Mouse (Mus musculus): ENCODE results near the gene Lexm. TPM values are rescaled to one million over a fixed set of nuclear protein-coding genes. Genes with fewer than 3 reads are reported as not detected.
A peak's percentile ranks its signal among the peaks of the same experiment; 100 is the strongest.

The Lexm gene
- not detected in 2 replicates for polyA plus RNA-seq (2015; fragmentation: Nextera tagmentation; extraction: Ambion mirVana)

DNA sequence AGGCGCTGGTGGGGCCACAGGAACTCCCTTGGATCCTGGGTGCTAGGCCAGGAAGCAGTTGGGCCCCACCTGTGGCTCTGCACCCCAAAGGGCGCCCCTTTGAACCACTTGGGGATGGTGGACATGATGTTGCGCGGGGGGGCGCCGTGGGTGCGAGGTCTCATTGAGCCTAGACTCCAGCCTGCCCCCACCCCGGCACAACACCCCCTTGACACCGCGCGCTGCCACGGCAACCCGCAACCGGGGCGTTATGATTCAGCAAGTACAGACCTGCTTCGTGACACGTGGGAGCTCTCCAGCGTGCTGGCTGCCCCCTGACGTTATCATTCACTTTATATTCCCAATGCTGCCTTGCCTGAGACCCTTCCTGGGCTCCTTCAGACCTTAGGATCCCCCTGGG is at the start of gene Lexm:
Lexm (minus strand) TSS at position 186 of the 400 bp plus-strand sequence.
- Histone ChIP-seq H3K27ac (no peak within 1 kb of the TSS), H3K27me3 (replicated peaks) (peaks cover 3% of the 10 kb centered on the region), H3K4me3 (replicated peaks) (peak within 1 kb of the TSS; percentile 20), H3K9ac (no peak within 1 kb of the TSS), H3K4me2 (replicated peaks) (peak within 1 kb of the TSS; percentile 66), H3K9me3 (no peaks in the 10 kb centered on the region), H3K4me1 (replicated peaks) (peaks cover 9% of the 10 kb centered on the region), H3K36me3 (no peaks in the 10 kb centered on the region)
- 1% methylated on average over 19 of the region's 19 CpGs for WGBS
- no peak for ATAC-seq

DNA sequence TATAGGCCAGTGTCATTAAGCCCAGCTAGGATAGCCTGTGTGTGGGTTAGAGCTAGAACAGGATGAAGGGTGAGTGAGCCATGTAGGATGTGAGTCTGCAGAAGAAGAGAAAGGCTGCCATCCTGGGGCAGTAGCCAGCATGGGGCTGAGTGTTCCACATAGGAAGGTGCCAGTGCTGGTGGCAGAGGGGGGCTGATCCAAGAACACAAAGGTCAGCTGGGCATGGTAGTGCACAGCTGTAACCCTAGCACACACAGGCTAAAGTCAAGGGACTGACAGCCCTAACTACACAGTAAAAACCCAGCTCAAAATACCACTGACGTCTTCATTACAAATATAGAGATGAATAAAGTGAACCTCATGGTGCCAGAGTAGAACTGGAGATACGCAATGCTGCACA is 49.5 kb upstream of the Lexm start:
- H3K36me3 ChIP-seq, result peaks cover 79% of the 10 kb centered on the region
- WGBS, result 91% methylated on average over 2 of the region's 2 CpGs

DNA sequence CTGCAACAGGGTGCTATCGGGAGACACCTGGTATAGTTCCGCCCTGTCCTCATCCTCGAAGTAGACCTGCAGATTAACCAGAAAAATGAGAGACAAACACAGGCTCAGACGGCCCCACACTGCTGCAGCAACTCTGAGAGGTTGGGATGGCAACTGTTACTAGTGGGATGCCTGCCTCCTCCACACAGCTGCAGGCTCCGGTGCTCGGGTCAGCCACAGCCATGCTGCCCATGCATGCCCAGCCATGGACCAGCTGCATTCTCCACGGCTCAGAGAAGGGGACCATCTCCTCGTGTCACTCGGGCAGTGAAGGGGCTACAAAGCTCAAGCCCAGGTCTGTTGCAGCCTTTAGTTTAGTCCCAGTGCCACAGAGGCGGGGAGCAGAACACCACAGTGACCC is 48.6 kb upstream of the Lexm start:
- peaks cover 78% of the 10 kb centered on the region for H3K36me3 ChIP-seq
- H3K4me2 ChIP-seq (replicated peaks), result no peak overlapping the region
- no peak for ATAC-seq
- no peak overlapping the region for H3K4me3 ChIP-seq (replicated peaks)
- H3K4me1 ChIP-seq (replicated peaks), result no peaks in the 10 kb centered on the region
- no peaks in the 10 kb centered on the region for H3K27me3 ChIP-seq (replicated peaks)
- no peak overlapping the region for H3K9ac ChIP-seq
- no peak overlapping the region for H3K27ac ChIP-seq
- no peaks in the 10 kb centered on the region for H3K9me3 ChIP-seq
- WGBS, result 90% methylated on average over 10 of the region's 10 CpGs

More for the DNA sequence above, 49.5 kb upstream of the Lexm start:
- no peaks in the 10 kb centered on the region for H3K9me3 ChIP-seq
- no peaks in the 10 kb centered on the region for H3K4me1 ChIP-seq (replicated peaks)
- no peak for ATAC-seq
- H3K9ac ChIP-seq, result no peak overlapping the region
- no peaks in the 10 kb centered on the region for H3K27me3 ChIP-seq (replicated peaks)
- no peak overlapping the region for H3K4me3 ChIP-seq (replicated peaks)
- H3K27ac ChIP-seq, result no peak overlapping the region
- H3K4me2 ChIP-seq (replicated peaks), result no peak overlapping the region

DNA sequence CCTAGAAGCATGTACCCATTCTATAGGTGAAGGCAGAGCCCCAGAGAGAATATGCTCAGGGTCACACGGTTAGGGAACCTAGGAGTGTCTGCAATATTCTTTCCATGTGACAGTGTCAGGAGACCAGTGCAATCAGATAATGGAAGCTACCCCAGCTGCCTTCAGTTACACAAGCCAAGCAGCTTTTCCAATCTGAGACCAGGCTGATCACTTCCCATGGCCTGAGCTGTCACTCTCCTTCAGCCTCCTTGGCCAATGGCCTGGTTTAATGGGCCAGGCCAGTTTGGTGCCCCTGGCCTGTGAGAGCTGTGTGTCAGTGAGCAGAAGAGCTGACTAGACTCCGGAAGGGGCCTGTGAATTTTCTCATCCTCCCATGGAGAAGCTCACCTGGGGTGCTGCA is 48.2 kb upstream of the Lexm start:
- no peak overlapping the region for H3K4me3 ChIP-seq (replicated peaks)
- H3K9ac ChIP-seq, result no peak overlapping the region
- no peak overlapping the region for H3K27ac ChIP-seq
- H3K9me3 ChIP-seq, result no peaks in the 10 kb centered on the region
- no peak for ATAC-seq
- 92% methylated on average over 2 of the region's 2 CpGs for WGBS
- H3K4me2 ChIP-seq (replicated peaks), result no peak overlapping the region
- no peaks in the 10 kb centered on the region for H3K4me1 ChIP-seq (replicated peaks)
- H3K27me3 ChIP-seq (replicated peaks), result no peaks in the 10 kb centered on the region
- H3K36me3 ChIP-seq, result peaks cover 77% of the 10 kb centered on the region

DNA sequence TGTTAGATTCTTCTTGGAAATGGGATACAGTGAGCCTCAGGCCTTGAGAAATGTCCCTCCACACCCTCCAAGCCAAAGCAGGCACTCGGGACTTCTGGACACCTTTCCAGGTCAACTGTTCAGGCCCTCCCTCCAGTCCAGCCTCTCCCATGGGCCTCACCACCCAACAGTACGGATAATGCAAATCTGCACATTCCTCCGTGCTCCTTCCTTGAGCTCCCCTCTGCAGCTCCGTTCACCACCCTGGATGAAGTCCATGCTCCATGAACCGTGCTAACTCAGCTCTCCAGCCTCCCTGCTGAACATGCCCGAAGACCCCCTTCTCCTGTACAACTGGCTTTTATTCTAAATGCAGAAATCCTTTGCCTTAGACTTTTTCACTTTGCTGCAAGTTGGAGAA is 47.7 kb upstream of the Lexm start:
- no peaks in the 10 kb centered on the region for H3K4me1 ChIP-seq (replicated peaks)
- H3K9me3 ChIP-seq, result no peaks in the 10 kb centered on the region
- no peak for ATAC-seq
- H3K27me3 ChIP-seq (replicated peaks), result no peaks in the 10 kb centered on the region
- no peak overlapping the region for H3K9ac ChIP-seq
- WGBS, result 92% methylated on average over 6 of the region's 6 CpGs
- H3K36me3 ChIP-seq, result peaks cover 76% of the 10 kb centered on the region
- H3K4me3 ChIP-seq (replicated peaks), result no peak overlapping the region
- no peak overlapping the region for H3K27ac ChIP-seq
- no peak overlapping the region for H3K4me2 ChIP-seq (replicated peaks)

DNA sequence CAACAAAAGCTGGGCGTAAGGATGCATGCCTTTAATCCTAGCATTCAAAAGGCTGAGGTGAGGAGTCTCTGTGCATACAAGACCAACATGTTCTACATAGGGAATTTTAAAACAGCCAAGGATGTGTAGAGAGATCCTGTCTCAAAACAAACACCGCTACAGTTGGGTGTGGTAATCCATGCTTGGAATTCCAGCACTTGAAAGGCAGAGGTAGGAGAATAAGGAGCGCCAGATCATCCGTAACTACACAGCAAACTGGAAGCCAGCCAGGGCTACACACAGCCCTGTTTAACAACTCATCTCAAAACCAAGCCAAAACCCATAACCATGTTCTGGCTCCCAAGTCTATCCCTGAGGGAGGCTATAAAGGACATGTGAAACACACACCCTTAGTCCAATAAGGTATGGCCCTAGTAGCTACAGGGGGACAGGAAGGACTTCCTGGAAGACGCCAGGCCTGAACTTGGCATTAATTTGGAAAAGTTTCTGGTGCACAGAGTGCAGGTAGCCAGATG is 47.0 kb upstream of the Lexm start:
- Histone ChIP-seq H3K4me1 (replicated peaks) (no peaks in the 10 kb centered on the region), H3K27ac (no peak overlapping the region), H3K36me3 (peaks cover 75% of the 10 kb centered on the region), H3K9me3 (no peaks in the 10 kb centered on the region), H3K27me3 (replicated peaks) (no peaks in the 10 kb centered on the region), H3K9ac (no peak overlapping the region), H3K4me3 (replicated peaks) (no peak overlapping the region), H3K4me2 (replicated peaks) (no peak overlapping the region)
- ATAC-seq, result no peak
- WGBS, result 91% methylated on average over 5 of the region's 5 CpGs

DNA sequence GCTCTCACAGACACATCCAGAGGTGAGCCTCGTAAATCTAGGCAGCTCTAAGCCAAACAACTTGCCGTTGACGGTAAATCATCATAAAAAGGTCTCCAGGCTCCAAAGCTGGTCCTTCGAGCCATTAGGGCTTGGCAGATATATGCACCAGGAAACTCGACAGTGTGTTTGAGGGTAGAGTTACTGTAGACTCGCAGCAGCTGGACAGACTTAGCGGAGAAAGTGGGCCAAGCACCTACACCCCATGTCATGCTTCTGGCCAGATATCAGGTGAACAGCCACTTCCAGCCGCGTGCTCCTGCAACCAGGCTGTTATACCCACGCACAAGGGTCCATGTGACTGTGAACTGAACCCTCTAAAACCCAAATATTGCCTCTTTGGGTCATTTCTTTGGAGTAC is 38.6 kb upstream of the Lexm start:
- Histone ChIP-seq H3K27ac (no peak overlapping the region), H3K4me1 (replicated peaks) (peaks cover 7% of the 10 kb centered on the region), H3K4me2 (replicated peaks) (no peak overlapping the region), H3K4me3 (replicated peaks) (no peak overlapping the region), H3K9me3 (no peaks in the 10 kb centered on the region), H3K9ac (no peak overlapping the region), H3K36me3 (peaks cover 31% of the 10 kb centered on the region), H3K27me3 (replicated peaks) (no peaks in the 10 kb centered on the region)
- no peak for ATAC-seq
- 79% methylated on average over 10 of the region's 10 CpGs for WGBS

DNA sequence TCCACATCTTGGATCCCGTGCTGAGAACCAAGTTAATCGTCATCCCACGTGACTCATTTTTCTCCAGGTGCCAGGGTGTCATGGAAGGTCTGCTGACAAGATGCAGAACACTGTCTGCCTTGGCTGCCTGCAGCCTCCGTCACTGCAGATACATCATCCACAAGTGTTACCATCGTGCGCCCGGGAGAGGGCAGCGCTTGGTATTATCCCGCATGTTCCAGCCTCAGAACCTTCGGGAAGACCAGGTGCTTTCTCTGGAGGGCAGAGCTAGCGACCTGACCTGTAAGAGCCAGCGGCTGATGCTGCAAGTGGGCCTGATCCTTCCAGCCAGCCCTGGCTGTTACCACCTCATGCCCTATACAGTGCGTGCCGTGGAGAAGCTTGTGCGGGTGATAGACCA is 36.0 kb upstream of the Lexm start:
- no peak overlapping the region for H3K4me2 ChIP-seq (replicated peaks)
- H3K36me3 ChIP-seq, result peaks cover 15% of the 10 kb centered on the region; the same call in 1 of the 2 replicates
- H3K9me3 ChIP-seq, result no peaks in the 10 kb centered on the region
- no peak for ATAC-seq
- H3K4me3 ChIP-seq (replicated peaks), result no peak overlapping the region
- WGBS, result 84% methylated on average over 15 of the region's 15 CpGs
- no peaks in the 10 kb centered on the region for H3K27me3 ChIP-seq (replicated peaks)
- H3K4me1 ChIP-seq (replicated peaks), result peaks cover 7% of the 10 kb centered on the region
- H3K9ac ChIP-seq, result no peak overlapping the region
- no peak overlapping the region for H3K27ac ChIP-seq

DNA sequence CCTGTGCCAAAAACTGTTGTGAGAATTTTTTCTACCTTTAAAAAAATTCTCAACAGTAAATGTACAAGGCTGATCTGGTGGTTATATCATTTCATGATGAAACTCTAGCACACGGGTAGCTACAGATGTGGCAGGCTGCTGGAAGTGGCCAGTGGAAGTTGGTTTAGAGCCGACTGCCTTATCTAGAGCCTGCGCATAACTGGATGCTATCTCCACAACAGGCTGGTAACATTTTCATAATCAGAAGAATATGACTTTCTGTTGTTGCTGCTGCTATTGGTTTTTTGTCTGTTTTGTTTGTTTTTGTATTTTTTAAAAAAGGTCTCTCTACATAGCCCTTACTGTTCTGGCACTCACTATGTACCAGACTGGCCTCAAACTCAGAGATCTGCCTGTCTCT is 35.5 kb upstream of the Lexm start:
- Histone ChIP-seq H3K4me3 (replicated peaks) (no peak overlapping the region), H3K27me3 (replicated peaks) (no peaks in the 10 kb centered on the region), H3K4me1 (replicated peaks) (peaks cover 7% of the 10 kb centered on the region), H3K9ac (no peak overlapping the region), H3K4me2 (replicated peaks) (no peak overlapping the region), H3K27ac (no peak overlapping the region), H3K9me3 (no peaks in the 10 kb centered on the region), H3K36me3 (peaks cover 13% of the 10 kb centered on the region; the same call in 1 of the 2 replicates)
- ATAC-seq, result no peak
- WGBS, result 94% methylated on average over 3 of the region's 3 CpGs

DNA sequence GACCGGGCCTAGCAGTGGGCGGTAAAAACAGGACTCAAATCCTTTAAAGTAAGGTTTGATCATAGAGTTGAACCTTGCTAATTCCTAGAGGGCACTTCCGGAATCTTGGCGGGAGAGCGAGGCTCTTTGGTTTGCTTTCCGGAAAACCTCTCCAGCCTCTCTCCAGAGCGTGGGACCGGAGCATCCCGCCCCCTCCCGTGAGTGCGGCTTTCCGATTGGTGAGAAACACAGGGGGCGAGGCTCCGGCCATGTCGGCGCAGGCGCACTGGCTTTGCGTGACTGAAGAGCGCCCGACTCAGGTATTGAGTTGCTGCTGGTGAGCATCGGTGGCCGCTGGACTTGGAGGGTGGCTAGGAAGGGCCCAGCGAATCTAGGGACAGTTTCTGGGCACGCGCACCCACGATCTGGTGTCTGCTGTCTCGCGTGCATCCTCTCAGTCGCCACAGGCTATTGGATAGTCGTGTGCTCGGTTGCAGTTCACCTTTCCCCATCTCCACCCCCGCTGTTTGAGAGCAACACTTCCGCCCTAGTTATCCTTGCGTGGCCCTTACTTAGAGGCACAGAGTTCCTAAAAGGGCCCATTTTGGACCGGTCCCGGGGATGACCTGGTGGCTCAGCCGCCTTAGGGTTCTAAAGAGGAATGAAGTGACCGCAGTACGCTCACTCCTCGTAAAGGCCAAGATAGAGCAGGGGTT is 33.9 kb upstream of the Lexm start, which contains the start of gene Pars2:
Pars2 (plus strand) TSS at position 237 of the 695 bp plus-strand sequence.
- no peaks in the 10 kb centered on the region for H3K27me3 ChIP-seq (replicated peaks)
- H3K4me2 ChIP-seq (replicated peaks), result peak within 1 kb of the TSS; percentile 89
- peak; percentile 99 for ATAC-seq
- peaks cover 7% of the 10 kb centered on the region for H3K4me1 ChIP-seq (replicated peaks)
- H3K36me3 ChIP-seq, result peaks cover 13% of the 10 kb centered on the region; the same call in 1 of the 2 replicates
- WGBS, result 4% methylated on average over 40 of the region's 40 CpGs
- peak within 1 kb of the TSS; percentile 71 for H3K4me3 ChIP-seq (replicated peaks)
- no peaks in the 10 kb centered on the region for H3K9me3 ChIP-seq
- peak within 1 kb of the TSS; percentile 73 for H3K9ac ChIP-seq
- peak within 1 kb of the TSS; percentile 60 for H3K27ac ChIP-seq

DNA sequence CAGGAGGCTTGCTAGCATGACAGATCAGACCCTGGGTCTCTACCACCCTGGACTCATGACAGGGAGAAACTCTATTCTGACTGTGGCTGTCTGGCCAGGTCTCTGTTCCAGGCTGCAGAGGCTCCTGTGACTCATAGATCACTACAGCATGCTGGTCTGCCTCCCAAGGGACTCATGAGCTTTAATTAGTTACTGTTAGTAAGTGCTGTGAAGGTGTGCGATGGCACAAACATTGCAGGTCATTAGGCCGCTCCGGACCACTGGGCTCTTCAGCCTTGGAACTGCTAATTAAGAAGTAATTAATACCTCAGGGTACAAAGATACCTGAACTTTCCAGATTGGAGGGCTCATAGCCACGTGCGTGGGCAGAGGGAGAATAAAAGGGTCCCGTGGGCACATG is 30.1 kb upstream of the Lexm start:
- Histone ChIP-seq H3K27me3 (replicated peaks) (no peaks in the 10 kb centered on the region), H3K4me3 (replicated peaks) (no peak overlapping the region), H3K9ac (no peak overlapping the region), H3K4me2 (replicated peaks) (no peak overlapping the region), H3K4me1 (replicated peaks) (peaks cover 27% of the 10 kb centered on the region), H3K27ac (no peak overlapping the region), H3K36me3 (no peaks in the 10 kb centered on the region), H3K9me3 (no peaks in the 10 kb centered on the region)
- ATAC-seq, result no peak
- 87% methylated on average over 6 of the region's 6 CpGs for WGBS

DNA sequence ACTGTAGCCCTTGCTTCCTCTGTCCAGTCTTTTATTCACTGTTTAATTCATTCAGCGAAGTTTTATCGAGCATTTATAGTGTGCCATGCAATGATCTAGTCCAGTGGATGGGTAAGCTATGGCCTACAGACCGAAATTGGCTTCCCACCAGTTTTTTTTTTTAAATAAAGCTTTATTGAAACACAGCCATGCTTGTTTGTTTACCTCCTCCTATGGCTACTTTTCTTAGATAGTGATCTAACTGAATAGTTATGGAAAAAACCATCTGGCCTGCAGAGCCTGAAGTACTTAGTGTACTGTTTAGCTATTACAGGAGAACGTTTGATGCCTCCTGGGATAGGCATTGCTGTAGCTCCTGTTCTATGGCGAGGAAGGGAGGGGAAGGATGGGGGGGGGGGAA is 28.8 kb upstream of the Lexm start:
- Histone ChIP-seq H3K27me3 (replicated peaks) (no peaks in the 10 kb centered on the region), H3K27ac (no peak overlapping the region), H3K4me3 (replicated peaks) (no peak overlapping the region), H3K4me1 (replicated peaks) (peaks cover 20% of the 10 kb centered on the region), H3K36me3 (no peaks in the 10 kb centered on the region), H3K4me2 (replicated peaks) (no peak overlapping the region), H3K9me3 (no peaks in the 10 kb centered on the region), H3K9ac (no peak overlapping the region)
- WGBS, result 77% methylated on average over 5 of the region's 5 CpGs
- ATAC-seq, result no peak

DNA sequence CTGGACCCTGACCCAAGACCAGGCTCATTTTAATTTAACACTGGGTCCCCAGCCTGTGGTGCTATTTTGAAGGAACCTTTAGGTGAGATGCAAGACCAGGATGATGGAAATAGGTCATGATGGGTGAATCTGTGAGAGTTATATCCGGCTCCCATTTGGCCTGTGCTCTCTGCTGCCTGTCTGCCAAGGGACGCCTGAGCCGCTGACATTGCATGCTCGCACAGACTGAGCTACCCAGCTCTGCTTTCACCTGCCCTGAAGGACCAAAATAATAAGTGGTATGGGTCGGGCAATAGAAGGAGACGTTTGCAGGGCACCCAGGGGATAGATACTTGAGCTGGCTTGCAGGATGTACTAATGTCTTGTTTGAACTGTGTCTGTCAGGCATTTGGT is 27.2 kb upstream of the Lexm start:
- Histone ChIP-seq H3K4me1 (replicated peaks) (peaks cover 20% of the 10 kb centered on the region), H3K4me3 (replicated peaks) (no peak overlapping the region), H3K27me3 (replicated peaks) (no peaks in the 10 kb centered on the region), H3K27ac (peak overlapping the region; percentile 71), H3K9ac (0 out of 2 replicates have a peak overlapping the region, but pooled peaks have one; percentile 13), H3K4me2 (replicated peaks) (no peak overlapping the region), H3K9me3 (no peaks in the 10 kb centered on the region), H3K36me3 (no peaks in the 10 kb centered on the region)
- 58% methylated on average over 6 of the region's 6 CpGs for WGBS
- ATAC-seq, result no peak

Data from intestine, embryonic 15.5 days (tissue).